Mouse (Mus musculus) forebrain, embryonic 14.5 days (tissue): ENCODE results near the gene Ankrd34b. TPM values are rescaled to one million over a fixed set of nuclear protein-coding genes. Genes with fewer than 3 reads are reported as not detected.

Experiments used
- ATAC-seq: fragments of 200-750 bp; cut with Nextera tagmentation; 2 replicates; pipeline ENCODE4 v1.8.0; 2017; ENCODE audit warnings: mild to moderate bottlenecking, moderate library complexity
- DNase-seq: peaks from one replicate; pipeline ENCODE4 v3.0.0-alpha.2; 2015; ENCODE audit warnings: low spot score
- H3K27ac ChIP-seq: fragments of 300-500 bp; sonication (generic); 2 replicates; pipeline ENCODE4 v1.5.1; 2014; ENCODE audit warnings: low read depth, mild to moderate bottlenecking, control low read depth, low read length, moderate library complexity
- H3K27me3 ChIP-seq: fragments of 300-500 bp; sonication (generic); replicated peaks from 2 replicates; pipeline ENCODE4 v1.6.1; 2014; ENCODE audit warnings: low read length, control low read depth, mixed read lengths; ENCODE audit not compliant: control insufficient read depth, insufficient read depth
- H3K36me3 ChIP-seq: fragments of 300-500 bp; sonication (generic); 2 replicates; pipeline ENCODE4 v1.6.1; 2014; ENCODE audit warnings: low read length, control low read depth; ENCODE audit not compliant: control insufficient read depth, insufficient read depth
- H3K4me1 ChIP-seq: fragments of 300-500 bp; sonication (generic); 2 replicates; pipeline ENCODE4 v1.6.1; 2014; ENCODE audit warnings: antibody characterized with exemption, low read length, control low read depth; ENCODE audit not compliant: control insufficient read depth, insufficient read depth
- H3K4me2 ChIP-seq: fragments of 300-500 bp; sonication (generic); 2 replicates; pipeline ENCODE4 v1.6.1; 2014; ENCODE audit warnings: mild to moderate bottlenecking, control low read depth, low read length
- H3K4me3 ChIP-seq: fragments of 300-500 bp; sonication (generic); 2 replicates; pipeline ENCODE4 v1.5.1; 2014; ENCODE audit warnings: low read depth, low read length, control low read depth
- H3K9ac ChIP-seq: fragments of 300-500 bp; sonication (generic); 2 replicates; pipeline ENCODE4 v1.6.1; 2014; ENCODE audit warnings: mild to moderate bottlenecking, low read length, control low read depth, moderate library complexity
- H3K9me3 ChIP-seq: fragments of 300-500 bp; sonication (generic); replicated peaks from 2 replicates; pipeline ENCODE4 v1.6.1; 2016; ENCODE audit warnings: low read length, control low read depth, mixed read lengths; ENCODE audit not compliant: control insufficient read depth
- WGBS: fragments of 180-500 bp; shearing (Covaris S2); extraction: QIAGEN DNeasy Blood & Tissue Kit; methylation state at CpG from one replicate; pipeline ENCODE4 v1.1.7; 2014; 5-methylcytosine and 5-hydroxymethylcytosine counted together
- polyA plus RNA-seq: library from polyadenylated mRNA; unstranded; fragments of >200 nt; fragmentation: Nextera tagmentation; extraction: Ambion mirVana; gene quantifications from 2 replicates; pipeline ENCODE4 v1.2.1, GENCODE M21; 2014

Gene Ankrd34b
- polyA plus RNA-seq, 1 experiment from 2014 or later = 0.22 TPM

GRCm38 (mm10) chr13:92483348-92483747, 57.7 kb downstream of the Ankrd34b start:
- Histone ChIP-seq H3K4me2 (peak overlapping the region; percentile 59), H3K4me1 (no peaks in the 10 kb centered on the region), H3K9me3 (no peaks in the 10 kb centered on the region), H3K9ac (peak overlapping the region; percentile 48; the same call in 1 of the 2 replicates), H3K4me3 (peak overlapping the region; percentile 41), H3K27me3 (no peaks in the 10 kb centered on the region), H3K27ac (peak overlapping the region; percentile 53; the same call in 1 of the 2 replicates), H3K36me3 (no peaks in the 10 kb centered on the region)
- WGBS = 3% methylated on average over 3 of the region's 3 CpGs
- peak; percentile 67 for DNase-seq
- ATAC-seq = peak; percentile 58

GRCm38 (mm10) chr13:92483852-92484463, 58.3 kb downstream of the Ankrd34b start, which contains the start of gene Fam151b:
TSS of gene Fam151b (minus strand) at chr13:92484015.
- WGBS = 6% methylated on average over 19 of the region's 19 CpGs
- Histone ChIP-seq H3K36me3 (no peaks in the 10 kb centered on the region), H3K27me3 (no peaks in the 10 kb centered on the region), H3K9ac (peak within 1 kb of the TSS; percentile 48), H3K9me3 (no peaks in the 10 kb centered on the region), H3K4me3 (peak within 1 kb of the TSS; percentile 41), H3K27ac (peak within 1 kb of the TSS; percentile 53; the same call in 1 of the 2 replicates), H3K4me2 (peak within 1 kb of the TSS; percentile 59), H3K4me1 (no peaks in the 10 kb centered on the region)
- DNase-seq (peak; percentile 98), ATAC-seq (peak; percentile 100)

- DNase-seq = peak; percentile 6
- Histone ChIP-seq H3K27ac (no peak overlapping the region), H3K36me3 (peaks cover 25% of the 10 kb centered on the region), H3K4me1 (no peaks in the 10 kb centered on the region), H3K9ac (no peak overlapping the region), H3K27me3 (no peaks in the 10 kb centered on the region), H3K4me3 (no peak overlapping the region), H3K4me2 (no peak overlapping the region), H3K9me3 (no peaks in the 10 kb centered on the region)
- WGBS = 68% methylated on average over 4 of the region's 4 CpGs
- ATAC-seq = no peak
Measured at GRCm38 (mm10) chr13:92490817-92491216, 65.1 kb downstream of the Ankrd34b start.

Other genes starting within 250 kb of the Ankrd34b start
- 0.24 and 0.30 TPM in 2 replicates for gene Gm20379, start 119.9 kb upstream of the Ankrd34b start, polyA plus RNA-seq
- gene Dhfr, start 71.2 kb upstream of the Ankrd34b start, polyA plus RNA-seq = 9.1 and 10.8 TPM in 2 replicates
- 26.9 and 29.7 TPM in 2 replicates for gene Msh3, start 70.9 kb upstream of the Ankrd34b start, polyA plus RNA-seq
- gene Fam151b, start 58.1 kb downstream of the Ankrd34b start, polyA plus RNA-seq = 0.32 and 0.34 TPM in 2 replicates
- 9.4 and 10.2 TPM in 2 replicates for gene Zfyve16, start 105.0 kb downstream of the Ankrd34b start, polyA plus RNA-seq
- not detected in 2 replicates for gene Spz1, start 150.3 kb downstream of the Ankrd34b start, polyA plus RNA-seq
- 13.7 and 15.5 TPM in 2 replicates for gene Serinc5, start 185.2 kb downstream of the Ankrd34b start, polyA plus RNA-seq